Mouse (Mus musculus): ENCODE data around the gene Plcd3. TPM values are rescaled to one million over a fixed set of nuclear protein-coding genes. Genes with fewer than 3 reads are reported as not detected.

Plcd3 gene
- polyA plus RNA-seq, 1 experiment from 2014 or later = 1.0 TPM

DNA sequence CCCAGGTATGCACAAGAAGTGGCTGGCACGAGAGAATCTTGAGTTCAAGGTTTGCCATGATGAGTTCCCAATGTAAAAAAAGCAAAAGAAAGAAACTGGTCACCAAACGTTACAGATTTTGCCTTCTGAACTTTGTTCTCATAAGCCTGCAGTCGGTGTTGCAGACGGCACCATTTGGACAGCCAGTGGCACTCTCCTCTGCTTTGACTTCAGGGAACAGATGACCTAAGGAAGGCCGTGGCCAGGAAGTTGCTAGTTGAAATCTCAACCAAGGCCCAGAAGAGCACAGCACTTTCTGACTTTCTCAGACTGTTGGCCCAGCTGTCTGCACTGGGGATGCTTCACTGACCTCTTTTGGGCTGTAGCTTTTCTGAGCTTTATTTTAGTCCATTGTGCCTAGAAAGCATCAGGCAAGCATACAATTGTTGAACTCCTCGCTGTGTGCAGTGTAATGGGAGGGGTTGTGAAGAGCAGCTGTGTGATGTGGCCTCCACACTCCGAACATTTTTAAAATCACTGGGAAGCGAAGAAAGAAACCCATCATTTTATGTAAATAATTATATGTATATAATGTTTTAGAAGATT, 64.5 kb downstream of the Plcd3 start:
- Histone ChIP-seq H3K9me3 (ENCODE audit: low read depth, low read length) (no peaks in the 10 kb centered on the region), H3K27ac (ENCODE audit: low read depth) (no peak overlapping the region), H3K9ac (no peak overlapping the region), H3K27me3 (ENCODE audit: insufficient read depth, low read length) (no peaks in the 10 kb centered on the region), H3K4me2 (no peak overlapping the region), H3K36me3 (ENCODE audit: insufficient read depth) (peaks cover 28% of the 10 kb centered on the region), H3K4me1 (ENCODE audit: insufficient read depth) (no peaks in the 10 kb centered on the region), H3K4me3 (ENCODE audit: low read depth, low read length) (no peak overlapping the region)
- ATAC-seq (ENCODE audit: insufficient read depth) = no peak
- 82% methylated on average over 8 of the region's 8 CpGs for WGBS
- TF ChIP-seq CTCF (IDR thresholded peaks at IDR 0.05; ENCODE audit: low read depth) = no peak
- DNase-seq = no peak

GRCm38 (mm10) chr11:103035007-103035406, 66.5 kb downstream of the Plcd3 start:
- no peak overlapping the region for H3K4me2 ChIP-seq
- peaks cover 27% of the 10 kb centered on the region for H3K36me3 ChIP-seq (ENCODE audit: insufficient read depth)

DNA sequence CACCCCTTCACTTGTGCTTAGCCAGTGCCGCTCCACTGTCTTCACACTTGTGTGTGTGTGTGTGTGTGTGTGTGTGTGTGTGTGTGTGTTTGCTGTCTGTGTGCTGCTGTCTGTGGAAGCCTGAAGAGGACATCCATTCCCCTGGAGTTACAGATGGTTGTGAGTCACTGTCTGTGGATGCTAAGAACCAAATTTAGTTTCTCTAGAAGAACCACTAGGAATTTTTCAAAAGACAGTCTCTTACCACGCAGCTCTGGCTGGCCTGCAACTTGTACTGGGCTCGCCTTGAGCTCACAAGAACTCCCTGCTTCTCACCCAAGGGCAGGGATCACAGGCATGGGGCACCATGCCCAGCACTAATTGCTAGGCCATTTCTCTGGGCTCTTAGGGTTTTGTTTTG, 68.4 kb downstream of the Plcd3 start:
- Histone ChIP-seq H3K4me2 (no peak overlapping the region), H3K4me3 (ENCODE audit: low read depth, low read length) (no peak overlapping the region), H3K9ac (no peak overlapping the region), H3K9me3 (ENCODE audit: low read depth, low read length) (no peaks in the 10 kb centered on the region), H3K36me3 (ENCODE audit: insufficient read depth) (peaks cover 23% of the 10 kb centered on the region), H3K27ac (ENCODE audit: low read depth) (no peak overlapping the region), H3K4me1 (ENCODE audit: insufficient read depth) (no peaks in the 10 kb centered on the region), H3K27me3 (ENCODE audit: insufficient read depth, low read length) (no peaks in the 10 kb centered on the region)
- TF ChIP-seq CTCF (IDR thresholded peaks at IDR 0.05; ENCODE audit: low read depth) = no peak
- no peak for ATAC-seq (ENCODE audit: insufficient read depth)
- WGBS = 88% methylated on average over 3 of the region's 3 CpGs
- no peak for DNase-seq

More at GRCm38 (mm10) chr11:103035007-103035406, 66.5 kb downstream of the Plcd3 start:
- Histone ChIP-seq H3K9ac (no peak overlapping the region), H3K4me3 (ENCODE audit: low read depth, low read length) (no peak overlapping the region), H3K9me3 (ENCODE audit: low read depth, low read length) (no peaks in the 10 kb centered on the region), H3K27ac (ENCODE audit: low read depth) (no peak overlapping the region), H3K4me1 (ENCODE audit: insufficient read depth) (no peaks in the 10 kb centered on the region), H3K27me3 (ENCODE audit: insufficient read depth, low read length) (no peaks in the 10 kb centered on the region)
- 79% methylated on average over 6 of the region's 6 CpGs for WGBS
- no peak for TF ChIP-seq CTCF (IDR thresholded peaks at IDR 0.05; ENCODE audit: low read depth)
- no peak for ATAC-seq (ENCODE audit: insufficient read depth)
- no peak for DNase-seq

- WGBS = under 1% methylated on average over 36 of the region's 36 CpGs
- H3K36me3 ChIP-seq (ENCODE audit: insufficient read depth) = peaks cover 11% of the 10 kb centered on the region; the same call in 1 of the 2 replicates
These were observed 73.1 kb downstream of the Plcd3 start, which contains the start of the genes Nmt1 and Dcakd for GRCm38 (mm10) chr11:103028176-103028891. TSS of gene Nmt1 (plus strand) at chr11:103028190. TSS of gene Dcakd (minus strand) at chr11:103028333.

DNA sequence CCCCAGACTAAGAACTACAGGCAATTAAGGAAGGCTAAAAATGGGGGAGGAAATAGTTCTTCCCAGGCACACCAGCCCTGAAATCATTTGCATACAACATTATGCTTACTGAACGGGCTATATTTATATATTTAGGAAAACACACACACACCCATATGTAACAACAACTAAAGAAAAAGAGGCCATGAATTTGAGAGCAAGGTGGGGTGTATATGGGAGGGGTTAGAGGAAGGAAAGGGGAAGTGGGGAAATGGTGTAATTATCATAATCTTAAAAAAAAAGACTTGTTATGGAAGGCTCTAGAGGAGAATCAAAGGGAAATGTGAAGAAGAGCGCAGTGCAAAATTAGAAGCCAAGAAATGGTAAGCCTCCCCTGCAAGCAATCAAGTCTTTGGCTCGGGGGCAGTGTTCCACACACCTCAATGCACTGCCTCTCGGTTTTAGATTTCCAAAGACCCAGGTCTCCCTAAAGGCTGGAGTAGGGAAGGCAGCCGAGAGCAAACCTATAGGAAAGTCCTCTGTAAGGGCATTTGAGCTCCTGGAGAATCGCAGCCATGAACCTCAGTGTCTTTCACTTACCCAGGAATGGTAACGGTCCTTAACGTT, 73.8 kb downstream of the Plcd3 start:
- peak; percentile 42; the same call in 1 of the 2 replicates for ATAC-seq (ENCODE audit: insufficient read depth)
- no peak; the same call in 1 of the 2 replicates for TF ChIP-seq CTCF (IDR thresholded peaks at IDR 0.05; ENCODE audit: low read depth)
- 13% methylated on average over 8 of the region's 8 CpGs for WGBS
- H3K27me3 ChIP-seq (ENCODE audit: insufficient read depth, low read length) = no peaks in the 10 kb centered on the region
- peak overlapping the region; percentile 69 for H3K4me3 ChIP-seq (ENCODE audit: low read depth, low read length)
- H3K36me3 ChIP-seq (ENCODE audit: insufficient read depth) = peaks cover 11% of the 10 kb centered on the region; the same call in 1 of the 2 replicates
- DNase-seq = no peak
- peaks cover 5% of the 10 kb centered on the region; the same call in 1 of the 2 replicates for H3K4me1 ChIP-seq (ENCODE audit: insufficient read depth)
- peak overlapping the region; percentile 52 for H3K4me2 ChIP-seq
- peak overlapping the region; percentile 74 for H3K27ac ChIP-seq (ENCODE audit: low read depth)
- peak overlapping the region; percentile 65 for H3K9ac ChIP-seq
- H3K9me3 ChIP-seq (ENCODE audit: low read depth, low read length) = no peaks in the 10 kb centered on the region

More at GRCm38 (mm10) chr11:103028176-103028891, 73.1 kb downstream of the Plcd3 start, which contains the start of the genes Nmt1 and Dcakd:
- peak within 1 kb of the TSS; percentile 74 for H3K27ac ChIP-seq (ENCODE audit: low read depth)
- no peak for TF ChIP-seq CTCF (IDR thresholded peaks at IDR 0.05; ENCODE audit: low read depth)
- H3K9ac ChIP-seq = peak within 1 kb of the TSS; percentile 65
- peak within 1 kb of the TSS; percentile 64 for H3K4me2 ChIP-seq
- H3K4me1 ChIP-seq (ENCODE audit: insufficient read depth) = peaks cover 5% of the 10 kb centered on the region; the same call in 1 of the 2 replicates
- DNase-seq (peak; percentile 98), ATAC-seq (ENCODE audit: insufficient read depth) (peak; percentile 99)
- H3K27me3 ChIP-seq (ENCODE audit: insufficient read depth, low read length) = no peaks in the 10 kb centered on the region
- no peaks in the 10 kb centered on the region for H3K9me3 ChIP-seq (ENCODE audit: low read depth, low read length)
- H3K4me3 ChIP-seq (ENCODE audit: low read depth, low read length) = peak within 1 kb of the TSS; percentile 69

DNA sequence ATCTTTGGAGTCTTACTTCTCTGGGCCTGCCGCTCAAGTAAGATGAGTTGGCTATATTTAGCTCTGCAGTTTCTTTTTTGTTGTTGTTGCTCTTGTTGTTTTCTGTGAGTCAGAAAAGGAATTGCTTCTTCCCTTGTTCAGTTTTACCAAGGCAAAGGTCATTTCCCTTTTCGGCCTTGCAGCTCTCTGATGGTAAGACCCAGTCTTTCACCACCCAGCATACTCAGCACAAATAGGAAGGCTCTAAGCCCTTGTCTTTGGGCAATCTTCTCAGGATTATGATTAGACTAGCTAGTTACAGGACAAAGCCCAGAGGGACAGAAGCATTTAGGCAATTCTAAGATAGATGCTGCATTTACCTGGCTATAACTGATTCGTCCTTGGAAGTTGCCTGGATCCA, 74.6 kb downstream of the Plcd3 start:
- no peak for TF ChIP-seq CTCF (IDR thresholded peaks at IDR 0.05; ENCODE audit: low read depth)
- WGBS = 91% methylated on average over 3 of the region's 3 CpGs
- Histone ChIP-seq H3K27ac (ENCODE audit: low read depth) (no peak overlapping the region), H3K4me3 (ENCODE audit: low read depth, low read length) (peak overlapping the region; percentile 69; the same call in 1 of the 2 replicates), H3K4me2 (peak overlapping the region; percentile 52), H3K9me3 (ENCODE audit: low read depth, low read length) (no peaks in the 10 kb centered on the region), H3K36me3 (ENCODE audit: insufficient read depth) (peaks cover 11% of the 10 kb centered on the region; the same call in 1 of the 2 replicates), H3K9ac (0 out of 2 replicates have a peak overlapping the region, but pooled peaks have one; percentile 14), H3K27me3 (ENCODE audit: insufficient read depth, low read length) (no peaks in the 10 kb centered on the region), H3K4me1 (ENCODE audit: insufficient read depth) (peaks cover 5% of the 10 kb centered on the region; the same call in 1 of the 2 replicates)
- DNase-seq (no peak), ATAC-seq (ENCODE audit: insufficient read depth) (no peak)

Measured in lung, embryonic 14.5 days (tissue).